Mouse (Mus musculus): ENCODE measurements at regions not wholly inside any gene's neighbourhood (a gene's known extent, or its start where the extent isn't known, plus 50 kb on each side); places are given as distances from the start of the nearest gene placed in this dataset.
A peak's percentile ranks its signal among the peaks of the same experiment; 100 is the strongest.

- DNase-seq, result peak; percentile 37
Measured at GRCm38 (mm10) chr12:54313211-54313845, 109.7 kb upstream of the Egln3 start.

- DNase-seq, result no peak
Measured at GRCm38 (mm10) chr12:54312522-54313210, 109.0 kb upstream of the Egln3 start.

- no peak for DNase-seq
Measured at GRCm38 (mm10) chr12:54311896-54312521, 108.3 kb upstream of the Egln3 start.

DNA sequence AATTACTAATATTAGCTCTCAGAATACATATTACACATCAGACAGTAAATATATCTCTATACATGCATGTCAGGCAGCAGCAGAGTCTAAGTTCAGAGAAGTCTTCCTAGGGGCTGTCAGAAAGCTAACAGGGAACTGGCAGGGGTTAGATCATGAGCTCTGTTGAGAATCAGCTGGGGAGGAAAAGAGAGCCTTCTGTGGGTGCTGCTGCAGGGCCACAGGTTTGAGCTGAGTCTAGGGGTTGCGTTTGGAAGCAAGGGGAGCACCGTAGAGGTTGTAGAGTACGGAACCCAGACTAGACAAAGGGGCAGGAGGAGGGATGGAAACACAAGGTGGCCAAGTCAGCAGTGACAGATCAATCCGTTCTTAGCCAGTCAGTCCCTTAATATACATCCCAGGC lies 106.2 kb upstream of the Egln3 start:
- no peak for DNase-seq

DNA sequence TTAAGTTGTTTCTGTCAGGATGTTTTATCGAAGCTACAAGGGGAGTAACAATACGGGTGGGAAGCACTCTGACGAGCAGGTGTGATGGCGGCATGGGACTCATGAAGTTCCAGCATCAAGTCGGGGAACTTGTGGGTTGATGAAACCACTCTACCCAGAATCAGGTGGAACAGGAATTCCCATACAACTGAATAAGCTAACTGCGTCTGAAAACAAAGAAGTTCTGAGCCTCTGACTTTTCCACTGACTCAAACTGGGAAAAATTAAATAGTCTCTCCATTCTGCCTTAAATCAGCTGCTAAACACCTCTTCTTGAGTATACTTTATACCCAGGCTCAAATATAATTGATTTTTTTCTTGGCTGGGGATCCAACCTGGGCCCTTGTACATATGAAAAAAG lies 105.6 kb upstream of the Egln3 start:
- DNase-seq, result no peak

DNA sequence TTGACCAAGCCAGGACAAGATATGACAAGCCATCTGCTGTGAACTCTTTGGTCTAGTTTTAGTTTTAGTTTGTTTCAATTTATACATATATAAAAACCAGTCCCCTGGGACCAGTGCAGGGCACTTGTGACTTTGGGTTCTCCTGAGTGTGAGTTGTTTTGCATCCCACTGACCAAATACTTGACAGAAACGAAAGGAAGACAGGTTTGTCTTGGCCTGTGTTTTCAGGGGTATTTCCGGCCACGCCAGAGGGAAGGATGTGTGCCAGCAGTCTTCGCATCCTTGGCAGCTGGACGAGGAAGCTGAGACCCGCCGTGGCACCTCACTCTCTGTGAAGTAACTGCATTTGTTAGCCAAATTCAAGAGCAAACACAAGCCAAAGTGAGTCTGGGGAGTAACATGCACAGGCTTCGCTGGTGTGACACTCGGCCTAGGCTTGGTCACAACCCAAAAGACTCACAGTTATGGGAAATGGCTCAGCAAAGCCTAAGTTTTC lies 101.5 kb upstream of the Egln3 start:
- no peak for DNase-seq

DNA sequence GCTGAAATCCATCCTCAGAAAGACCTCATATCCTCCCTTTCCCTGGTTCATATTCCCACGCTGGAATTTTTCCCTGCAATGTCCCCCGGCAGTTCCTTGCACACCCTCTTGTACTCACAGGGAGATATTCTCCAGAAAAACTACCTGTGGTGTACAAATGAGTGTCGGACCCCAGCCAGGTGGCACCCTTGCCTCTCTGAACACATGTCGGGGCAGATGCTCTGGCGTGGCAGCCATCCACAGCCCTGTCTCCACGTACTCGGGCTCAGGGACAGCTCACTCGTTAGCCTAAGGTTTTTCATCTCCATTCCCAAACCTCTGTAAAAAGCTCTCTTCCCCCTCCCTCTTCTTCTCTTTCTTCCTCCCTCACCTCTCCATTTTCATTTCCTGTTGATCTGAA lies 100.1 kb upstream of the Egln3 start:
- DNase-seq, result no peak

DNA sequence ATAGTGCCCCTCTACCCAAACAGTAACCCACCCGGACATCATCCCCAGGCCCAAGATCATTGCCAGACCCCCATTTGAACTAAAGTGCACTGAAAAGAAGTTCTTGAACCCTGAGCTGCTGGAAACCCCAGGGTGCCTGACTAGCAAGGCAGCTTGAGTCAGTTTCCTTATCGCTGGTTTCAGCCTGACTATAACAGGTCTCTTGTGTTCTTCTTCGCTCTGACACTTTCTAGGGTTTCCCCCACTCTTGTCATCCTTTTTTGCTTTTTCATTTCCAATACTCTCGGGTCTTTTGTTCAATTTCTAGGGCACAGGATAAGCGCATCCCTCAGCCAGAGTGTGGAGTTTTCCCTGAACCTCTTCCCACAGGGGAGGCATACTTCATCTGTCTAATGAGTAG lies 95.8 kb upstream of the Egln3 start:
- no peak for DNase-seq

DNA sequence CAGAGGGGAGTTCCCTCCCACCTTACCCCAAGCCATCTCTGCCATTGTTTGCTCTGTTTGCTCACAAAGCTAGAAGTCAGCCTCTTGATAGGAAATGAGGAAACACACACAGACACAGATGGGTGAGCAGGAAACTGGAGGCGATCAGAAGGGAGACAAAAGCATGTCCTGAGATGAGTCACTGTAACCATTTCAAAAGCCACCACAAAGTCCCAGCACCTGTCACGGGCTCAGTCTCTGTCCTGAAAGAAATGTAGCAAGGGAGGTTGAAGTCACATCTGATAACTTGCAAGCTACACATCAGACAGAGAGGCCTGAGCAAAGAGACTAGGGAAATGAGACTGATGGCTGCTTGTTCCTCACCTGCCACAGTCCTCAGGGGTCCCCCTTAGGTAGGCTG lies 89.6 kb upstream of the Egln3 start:
- no peak for DNase-seq

DNA sequence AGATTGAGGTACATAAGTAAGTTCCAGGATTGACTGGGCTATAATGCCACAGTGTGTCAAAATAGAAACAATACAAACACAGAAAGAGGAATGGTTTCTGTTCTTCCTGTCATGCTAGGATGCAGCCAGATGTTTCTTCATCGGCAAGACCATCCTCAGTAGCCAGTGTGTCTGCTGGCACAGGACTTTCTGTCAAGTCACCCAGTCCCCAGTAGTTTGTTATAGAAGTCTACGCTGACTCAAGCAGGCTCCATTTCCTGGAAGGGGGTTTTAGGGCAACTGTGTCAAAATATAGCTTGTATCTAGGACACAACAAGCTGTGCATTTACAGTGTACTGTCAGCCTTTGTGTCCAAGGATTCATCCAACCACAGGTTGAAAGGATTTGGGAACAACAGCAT lies 86.7 kb upstream of the Egln3 start:
- DNase-seq, result no peak

DNA sequence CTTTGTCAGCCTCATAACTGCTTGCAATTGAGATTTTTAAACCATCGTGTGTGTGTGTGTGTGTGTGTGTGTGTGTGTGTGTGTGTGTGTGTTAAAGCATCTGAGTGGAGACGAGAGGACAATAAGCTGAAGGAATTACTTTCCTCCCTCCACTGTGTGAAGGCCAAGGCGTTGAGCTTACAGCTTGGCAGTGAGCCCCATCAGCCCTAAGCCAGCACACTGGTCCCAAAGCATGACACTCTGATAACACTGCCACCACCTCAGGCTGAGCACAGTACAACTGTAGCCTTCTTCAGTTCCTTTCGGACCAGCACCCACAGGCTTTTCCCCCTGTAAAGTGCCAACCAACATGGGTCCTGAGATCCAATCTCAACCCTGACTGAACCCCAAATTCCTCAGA lies 85.1 kb upstream of the Egln3 start:
- DNase-seq, result no peak

DNA sequence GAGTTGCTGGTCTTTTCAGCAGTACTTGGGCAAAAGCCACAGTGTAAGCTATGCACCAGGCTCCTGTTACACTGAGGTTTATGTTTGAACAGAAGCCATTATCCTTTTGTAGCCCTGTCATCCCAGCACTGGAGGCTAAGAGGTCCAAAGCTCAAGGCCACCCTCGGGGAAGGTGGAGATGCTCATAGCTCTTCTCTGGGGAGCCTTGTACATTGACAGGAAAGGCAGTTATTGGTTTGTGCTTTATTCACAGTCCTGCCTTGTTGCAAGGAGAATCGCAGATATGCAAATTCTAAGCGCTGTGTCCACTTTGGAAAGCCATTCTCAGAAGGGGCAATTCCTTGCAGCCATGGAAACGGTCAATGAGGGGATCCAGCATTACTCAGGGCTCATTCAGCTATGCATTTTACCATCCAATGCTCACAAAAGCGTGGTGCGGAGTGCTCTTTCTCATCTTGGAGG lies 84.4 kb upstream of the Egln3 start:
- no peak for DNase-seq

GRCm38 (mm10) chr12:54286911-54287819 lies 83.5 kb upstream of the Egln3 start:
- DNase-seq, result no peak

GRCm38 (mm10) chr12:54283646-54284045 lies 80.0 kb upstream of the Egln3 start:
- DNase-seq, result no peak

DNA sequence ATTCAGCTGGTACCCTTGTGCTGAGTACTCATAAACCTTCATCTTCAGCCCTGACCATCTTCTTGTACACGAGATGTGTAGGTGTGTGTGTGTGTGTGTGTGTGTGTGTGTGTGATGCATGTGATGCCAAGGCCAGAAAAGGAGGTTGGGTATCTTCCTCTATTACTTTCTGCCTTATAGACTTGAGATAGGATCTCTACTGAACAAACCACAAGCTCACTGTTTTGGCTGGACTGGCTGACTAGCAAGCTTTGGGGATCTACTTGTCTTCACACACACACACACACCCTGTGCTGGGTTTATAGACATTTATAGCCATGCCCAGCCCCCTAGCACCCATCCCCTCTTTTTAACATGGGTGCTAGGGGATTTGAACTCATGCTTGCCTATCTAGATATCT lies 79.4 kb upstream of the Egln3 start:
- DNase-seq, result no peak

DNA sequence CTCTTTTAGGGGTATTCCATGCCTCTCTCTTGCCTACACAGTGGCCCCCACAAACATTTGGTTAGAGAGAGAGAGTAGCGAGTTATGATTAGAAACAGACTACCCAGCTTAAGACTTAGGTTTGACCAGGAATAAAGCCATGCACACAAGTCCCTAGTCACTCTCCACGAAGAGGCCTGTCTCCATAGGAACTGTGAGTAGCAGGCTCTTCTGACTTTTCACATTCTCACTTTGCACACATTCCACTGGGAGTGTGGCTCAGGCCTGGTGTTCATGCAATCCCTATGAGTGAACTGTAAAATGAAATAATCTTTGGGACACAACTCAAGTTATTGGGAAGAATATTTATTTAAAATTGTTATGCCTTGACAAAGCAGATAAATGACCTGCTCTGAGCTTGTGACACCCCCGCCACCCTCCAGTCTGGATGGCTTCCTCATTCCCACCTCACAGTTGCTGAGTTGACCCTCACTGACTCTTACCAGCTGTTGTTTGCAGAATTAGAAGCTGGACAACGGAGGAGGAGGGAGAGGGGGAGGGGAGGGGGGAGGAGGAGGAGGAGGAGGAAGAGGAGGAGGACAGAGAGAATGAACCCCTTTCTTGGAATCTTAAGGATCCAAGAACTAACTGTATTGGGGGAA lies 78.7 kb upstream of the Egln3 start:
- DNase-seq, result no peak

GRCm38 (mm10) chr12:54280457-54280856 lies 76.8 kb upstream of the Egln3 start:
- no peak for DNase-seq

GRCm38 (mm10) chr12:54280001-54280400 lies 76.3 kb upstream of the Egln3 start:
- no peak for DNase-seq

GRCm38 (mm10) chr12:54276978-54277537 lies 73.4 kb upstream of the Egln3 start:
- DNase-seq, result no peak

- DNase-seq, result no peak
Measured at GRCm38 (mm10) chr12:54273506-54273905, 69.8 kb upstream of the Egln3 start.

DNA sequence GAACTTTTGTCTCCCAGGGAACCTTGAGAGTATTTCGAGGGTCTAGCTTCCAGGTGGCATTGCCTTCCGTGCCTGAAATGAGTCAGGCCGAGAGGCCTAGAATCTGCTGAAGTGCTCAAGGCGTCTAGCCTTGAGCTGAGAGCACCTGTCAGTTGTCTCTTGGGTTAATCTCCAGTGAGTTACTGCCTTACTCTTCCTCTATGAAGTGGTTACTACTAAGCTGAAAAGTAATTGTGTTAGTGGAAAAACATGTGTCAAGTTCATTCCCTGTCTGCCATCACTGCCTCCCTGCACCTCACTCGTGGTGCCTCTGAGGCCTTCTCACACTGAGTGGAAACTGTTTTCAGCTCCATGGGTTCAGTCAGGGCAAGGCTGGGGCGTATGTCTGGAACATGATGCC lies 69.0 kb upstream of the Egln3 start:
- no peak for DNase-seq

GRCm38 (mm10) chr12:54272226-54272625 lies 68.6 kb upstream of the Egln3 start:
- DNase-seq, result no peak
